Mouse (Mus musculus) myocyte (in vitro differentiated cells): Measurements from ENCODE around the gene Etnk2. TPM values are rescaled to one million over a fixed set of nuclear protein-coding genes. Genes with fewer than 3 reads are reported as not detected.

Source experiments
- H3K27me3 ChIP-seq: one replicate; pipeline ENCODE4 v1.6.1; 2011; ENCODE audit not compliant: control insufficient read depth, insufficient read depth, insufficient read length
- H3K36me3 ChIP-seq: one replicate; pipeline ENCODE4 v1.6.1; 2011; ENCODE audit not compliant: control insufficient read depth, insufficient read depth
- H3K4me2 ChIP-seq: one replicate; pipeline ENCODE4 v1.6.1; 2011; ENCODE audit warnings: low read depth, control low read depth
- H3K4me3 ChIP-seq: one replicate; pipeline ENCODE4 v1.5.1; 2011; ENCODE audit warnings: mild to moderate bottlenecking, control low read depth, moderate library complexity
- H3K79me2 ChIP-seq: one replicate; pipeline ENCODE4 v1.6.1; 2011; ENCODE audit not compliant: control insufficient read depth, insufficient read depth
- H3ac ChIP-seq: one replicate; pipeline ENCODE4 v1.6.1; 2011; ENCODE audit not compliant: control insufficient read depth, insufficient read length
- CEBPB ChIP-seq: IDR thresholded peaks from 2 replicates; pipeline ENCODE4 v1.6.1; 2011; ENCODE audit warnings: mild to moderate bottlenecking, moderate library complexity; ENCODE audit not compliant: poor library complexity, insufficient read depth, severe bottlenecking
- E2F4 ChIP-seq: IDR thresholded peaks from one replicate; pipeline ENCODE4 v1.6.1; 2011; ENCODE audit warnings: mild to moderate bottlenecking, control low read depth, moderate library complexity; ENCODE audit not compliant: insufficient read depth
- MAX ChIP-seq: IDR thresholded peaks from one replicate; pipeline ENCODE4 v1.6.1; 2011; ENCODE audit warnings: low read depth, mild to moderate bottlenecking, control low read depth
- MYOD1 ChIP-seq, 3 experiments: IDR thresholded peaks; one replicate each; pipeline ENCODE4 v1.6.1; 2011; ENCODE audit warnings: control low read depth in 2 of 3, low read depth in 2 of 3, mild to moderate bottlenecking in 2 of 3, moderate library complexity in 1 of 3; ENCODE audit not compliant: insufficient read length in 2 of 3, control insufficient read depth in 1 of 3
- MYOG ChIP-seq, 3 experiments: IDR thresholded peaks; one replicate each; pipeline ENCODE4 v1.6.1; 2011; ENCODE audit warnings: control low read depth in 2 of 3, low read depth in 2 of 3, mild to moderate bottlenecking in 2 of 3; ENCODE audit not compliant: insufficient read length in 2 of 3, control insufficient read depth in 1 of 3, insufficient read depth in 1 of 3
- POLR2A ChIP-seq: IDR thresholded peaks from one replicate; pipeline ENCODE4 v1.6.1; 2011; ENCODE audit warnings: low read depth, mild to moderate bottlenecking, control low read depth, moderate library complexity; ENCODE audit not compliant: insufficient read length
- POLR2AphosphoS2 ChIP-seq: IDR thresholded peaks from one replicate; pipeline ENCODE4 v1.6.1; 2011; ENCODE audit warnings: low read depth, control low read depth; ENCODE audit not compliant: insufficient read length
- REST ChIP-seq: IDR thresholded peaks from one replicate; pipeline ENCODE4 v1.6.1; 2011; ENCODE audit warnings: mild to moderate bottlenecking, control low read depth, moderate library complexity; ENCODE audit not compliant: insufficient read depth, insufficient read length
- SRF ChIP-seq: IDR thresholded peaks from one replicate; pipeline ENCODE4 v1.6.1; 2011; ENCODE audit warnings: low read depth; ENCODE audit not compliant: control insufficient read depth, insufficient read length
- TCF12 ChIP-seq: IDR thresholded peaks from one replicate; pipeline ENCODE4 v1.6.1; 2011; ENCODE audit warnings: mild to moderate bottlenecking, control low read depth; ENCODE audit not compliant: poor library complexity, insufficient read depth, severe bottlenecking
- TCF3 ChIP-seq: IDR thresholded peaks from one replicate; pipeline ENCODE4 v1.6.1; 2011; ENCODE audit warnings: low read depth, control low read depth; ENCODE audit not compliant: insufficient read length
- USF1 ChIP-seq: IDR thresholded peaks from one replicate; pipeline ENCODE4 v1.6.1; 2011; ENCODE audit warnings: low read depth, mild to moderate bottlenecking, control low read depth, moderate library complexity
- polyA plus RNA-seq: library from polyadenylated mRNA; unstranded; fragments of >200 nt; fragmentation: generic; extraction: Trizol; gene quantifications from one replicate; pipeline ENCODE4 v1.2.1, GENCODE M21; 2012; ENCODE audit warnings: missing spikeins

The Etnk2 gene
- polyA plus RNA-seq, 1 experiment: 0.73 TPM

- H3K27me3 ChIP-seq: peaks cover 13% of the 10 kb centered on the region
- no peak for TF ChIP-seq MYOG (IDR thresholded peaks at IDR 0.05; ENCODE audit: control insufficient read depth in 1 of 3, insufficient read depth in 1 of 3, insufficient read length in 2 of 3, low read depth in 2 of 3)
- TF ChIP-seq TCF12: no peak
- TF ChIP-seq E2F4: no peak
- no peak for TF ChIP-seq MYOD1 (IDR thresholded peaks at IDR 0.05; ENCODE audit: control insufficient read depth in 1 of 3, insufficient read length in 2 of 3, low read depth in 2 of 3)
- no peak for TF ChIP-seq POLR2A
- no peak for TF ChIP-seq USF1
- TF ChIP-seq SRF: no peak
- TF ChIP-seq REST: no peak
- TF ChIP-seq CEBPB: no peak
- TF ChIP-seq POLR2AphosphoS2: no peak
- no peak for TF ChIP-seq MAX
- no peak for TF ChIP-seq TCF3
- no peak overlapping the region for H3ac ChIP-seq
- no peak overlapping the region for H3K4me3 ChIP-seq
- H3K4me2 ChIP-seq: no peak overlapping the region
- H3K36me3 ChIP-seq: no peaks in the 10 kb centered on the region
- no peaks in the 10 kb centered on the region for H3K79me2 ChIP-seq
Observed at GRCm38 (mm10) chr1:133344357-133344756, 19.0 kb upstream of the Etnk2 start.

GRCm38 (mm10) chr1:133346531-133346930 is 16.8 kb upstream of the Etnk2 start:
- H3K79me2 ChIP-seq: no peaks in the 10 kb centered on the region
- no peaks in the 10 kb centered on the region for H3K36me3 ChIP-seq

GRCm38 (mm10) chr1:133347226-133347625 is 16.1 kb upstream of the Etnk2 start:
- no peak for TF ChIP-seq CEBPB
- TF ChIP-seq POLR2A: no peak
- TF ChIP-seq MYOG (IDR thresholded peaks at IDR 0.05; ENCODE audit: control insufficient read depth in 1 of 3, insufficient read depth in 1 of 3, insufficient read length in 2 of 3, low read depth in 2 of 3): no peak
- no peak for TF ChIP-seq SRF
- TF ChIP-seq POLR2AphosphoS2: no peak
- TF ChIP-seq TCF3: no peak
- no peak for TF ChIP-seq MAX
- TF ChIP-seq REST: no peak
- TF ChIP-seq E2F4: no peak
- no peak for TF ChIP-seq TCF12
- no peak for TF ChIP-seq MYOD1 (IDR thresholded peaks at IDR 0.05; ENCODE audit: control insufficient read depth in 1 of 3, insufficient read length in 2 of 3, low read depth in 2 of 3)
- no peak for TF ChIP-seq USF1
- no peak overlapping the region for H3ac ChIP-seq
- H3K4me3 ChIP-seq: no peak overlapping the region
- no peaks in the 10 kb centered on the region for H3K79me2 ChIP-seq
- no peak overlapping the region for H3K4me2 ChIP-seq
- H3K27me3 ChIP-seq: peaks cover 29% of the 10 kb centered on the region
- no peaks in the 10 kb centered on the region for H3K36me3 ChIP-seq

More at GRCm38 (mm10) chr1:133346531-133346930, 16.8 kb upstream of the Etnk2 start:
- Histone ChIP-seq H3K27me3 (peaks cover 23% of the 10 kb centered on the region), H3ac (no peak overlapping the region), H3K4me3 (no peak overlapping the region), H3K4me2 (no peak overlapping the region)
- no peak for TF ChIP-seq MYOG (IDR thresholded peaks at IDR 0.05; ENCODE audit: control insufficient read depth in 1 of 3, insufficient read depth in 1 of 3, insufficient read length in 2 of 3, low read depth in 2 of 3)

- H3K27me3 ChIP-seq: peaks cover 36% of the 10 kb centered on the region
Observed at GRCm38 (mm10) chr1:133347693-133348520, 15.5 kb upstream of the Etnk2 start.

More at GRCm38 (mm10) chr1:133347693-133348520, 15.5 kb upstream of the Etnk2 start:
- Histone ChIP-seq H3K36me3 (no peaks in the 10 kb centered on the region), H3K4me2 (no peak overlapping the region), H3K79me2 (no peaks in the 10 kb centered on the region), H3ac (no peak overlapping the region), H3K4me3 (no peak overlapping the region)
- TF ChIP-seq TCF12 (no peak), MYOD1 (IDR thresholded peaks at IDR 0.05; ENCODE audit: control insufficient read depth in 1 of 3, insufficient read length in 2 of 3, low read depth in 2 of 3) (no peak), TCF3 (no peak), CEBPB (no peak), POLR2A (no peak), REST (no peak), SRF (no peak), E2F4 (no peak), MAX (no peak), POLR2AphosphoS2 (no peak), USF1 (no peak), MYOG (IDR thresholded peaks at IDR 0.05; ENCODE audit: control insufficient read depth in 1 of 3, insufficient read depth in 1 of 3, insufficient read length in 2 of 3, low read depth in 2 of 3) (no peak)
